In the genomic region with DNA sequence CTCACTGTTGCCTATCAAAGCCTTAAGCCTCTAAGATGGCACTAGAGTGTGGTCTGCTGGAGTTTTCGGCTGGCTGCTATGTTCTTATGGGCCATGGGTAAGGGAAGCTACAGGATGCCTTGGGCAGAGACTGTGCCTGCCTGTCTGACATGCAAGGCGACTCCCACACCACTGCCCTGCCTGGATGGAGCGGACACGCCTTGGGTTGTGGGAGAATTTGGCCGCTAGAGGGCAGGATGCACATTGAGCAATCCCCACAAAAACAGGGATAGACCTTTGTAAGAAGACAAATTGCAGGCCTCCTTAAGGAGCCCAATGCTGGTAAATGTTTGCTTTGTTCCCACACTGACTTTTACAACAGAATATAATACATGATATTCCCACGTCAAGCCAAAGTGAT, we compare ENCODE assay signal across 8 mouse cellular contexts.
DNase-seq lines count a peak whose midpoint lies in the region; ATAC-seq and TF ChIP-seq lines count a peak whose summit lies in the region.

No protein-coding gene starts in this region.

- H3K36me3 ChIP-seq in embryonic facial prominence, embryonic 11.5 days (replicated peaks; ENCODE audit: control insufficient read depth, insufficient read depth, low read depth, low read length) = no peaks in the 10 kb centered on the region
- no peaks in the 10 kb centered on the region for H3K36me3 ChIP-seq in kidney, embryonic 14.5 days (ENCODE audit: control insufficient read depth, insufficient read depth, low read length)
- H3K36me3 ChIP-seq in limb, embryonic 14.5 days (ENCODE audit: control insufficient read depth, insufficient read depth, low read length) = no peaks in the 10 kb centered on the region
- no peaks in the 10 kb centered on the region for H3K36me3 ChIP-seq in thymus, adult 2 months (ENCODE audit: control insufficient read depth, insufficient read depth, low read length)

- no peaks in the 10 kb centered on the region for H3K9me3 ChIP-seq in embryonic facial prominence, embryonic 11.5 days (replicated peaks; ENCODE audit: control insufficient read depth, low read length)
- H3K9me3 ChIP-seq in kidney, embryonic 14.5 days (ENCODE audit: control insufficient read depth, low read length) = no peaks in the 10 kb centered on the region
- no peaks in the 10 kb centered on the region for H3K9me3 ChIP-seq in limb, embryonic 14.5 days (ENCODE audit: control insufficient read depth, low read length)

- H3K4me3 ChIP-seq in embryonic facial prominence, embryonic 11.5 days (ENCODE audit: low read depth, low read length) = no peak overlapping the region
- H3K4me3 ChIP-seq in kidney, embryonic 14.5 days (ENCODE audit: low read length) = no peak overlapping the region
- H3K4me3 ChIP-seq in limb, embryonic 14.5 days (replicated peaks; ENCODE audit: low read length) = no peak overlapping the region
- no peak overlapping the region for H3K4me3 ChIP-seq in thymus, adult 2 months (ENCODE audit: control insufficient read depth, insufficient read depth, low read length)

- WGBS in embryonic facial prominence, embryonic 11.5 days = 13% methylated on average over 6 of the region's 6 CpGs
- 8% methylated on average over 6 of the region's 6 CpGs for WGBS in kidney, embryonic 14.5 days
- 9% methylated on average over 6 of the region's 6 CpGs for WGBS in limb, embryonic 14.5 days
- 31% methylated on average over 6 of the region's 6 CpGs for WGBS in thymus, adult 2 months

- no peak for TF ChIP-seq POLR2A in limb, embryonic 14.5 days (IDR thresholded peaks at IDR 0.05; ENCODE audit: borderline replicate concordance, extremely low read depth, insufficient read depth, insufficient read length)
- TF ChIP-seq POLR2A in thymus, adult 2 months (IDR thresholded peaks at IDR 0.05; ENCODE audit: control insufficient read depth, extremely low read depth, insufficient read depth, low read length, poor library complexity) = no peak

- 0 out of 2 replicates have a peak, but pooled peaks have one; percentile 48 for ATAC-seq in embryonic facial prominence, embryonic 11.5 days (replicated peaks; ENCODE audit: insufficient number of reproducible peaks, low FRiP score, low TSS enrichment, low read depth)
- peak; percentile 64 for ATAC-seq in kidney, embryonic 14.5 days (ENCODE audit: low FRiP score, low TSS enrichment)
- ATAC-seq in limb, embryonic 14.5 days (ENCODE audit: low FRiP score, low read depth) = peak; percentile 47; the same call in 1 of the 2 replicates

- H3K9ac ChIP-seq in embryonic facial prominence, embryonic 11.5 days (replicated peaks; ENCODE audit: low read length) = no peak overlapping the region
- H3K9ac ChIP-seq in kidney, embryonic 14.5 days (ENCODE audit: low read depth, low read length) = no peak overlapping the region
- no peak overlapping the region for H3K9ac ChIP-seq in limb, embryonic 14.5 days (ENCODE audit: low read depth, low read length, severe bottlenecking)

- H3K27me3 ChIP-seq in embryonic facial prominence, embryonic 11.5 days (ENCODE audit: control insufficient read depth, insufficient read depth, low read length) = no peaks in the 10 kb centered on the region
- no peaks in the 10 kb centered on the region; the same call in 1 of the 2 replicates for H3K27me3 ChIP-seq in kidney, embryonic 14.5 days (ENCODE audit: control insufficient read depth, insufficient read depth, low read length)
- no peaks in the 10 kb centered on the region for H3K27me3 ChIP-seq in limb, embryonic 14.5 days (ENCODE audit: control insufficient read depth, insufficient read depth, low read length)
- H3K27me3 ChIP-seq in thymus, adult 2 months (ENCODE audit: control insufficient read depth, insufficient read depth, low read length) = no peaks in the 10 kb centered on the region

- no peak overlapping the region for H3K27ac ChIP-seq in embryonic facial prominence, embryonic 11.5 days (replicated peaks; ENCODE audit: low read depth, low read length)
- no peak overlapping the region for H3K27ac ChIP-seq in kidney, embryonic 14.5 days (ENCODE audit: low read depth, low read length)
- H3K27ac ChIP-seq in limb, embryonic 14.5 days (replicated peaks; ENCODE audit: low read depth, low read length) = no peak overlapping the region
- no peak overlapping the region for H3K27ac ChIP-seq in thymus, adult 2 months (ENCODE audit: control insufficient read depth, insufficient read depth, low read length)

- no peaks in the 10 kb centered on the region for H3K4me1 ChIP-seq in embryonic facial prominence, embryonic 11.5 days (ENCODE audit: control insufficient read depth, insufficient read depth, low read length)
- 0 out of 2 replicates have a peak, but pooled peaks cover 8% of the 10 kb centered on the region for H3K4me1 ChIP-seq in kidney, embryonic 14.5 days (ENCODE audit: control insufficient read depth, insufficient read depth, low read length)
- H3K4me1 ChIP-seq in limb, embryonic 14.5 days (ENCODE audit: control insufficient read depth, insufficient read depth, low read length) = no peaks in the 10 kb centered on the region
- no peaks in the 10 kb centered on the region for H3K4me1 ChIP-seq in thymus, adult 2 months (replicated peaks; ENCODE audit: control insufficient read depth, insufficient read depth, low read length)

- H3K4me2 ChIP-seq in embryonic facial prominence, embryonic 11.5 days (ENCODE audit: low read depth, low read length) = no peak overlapping the region
- H3K4me2 ChIP-seq in kidney, embryonic 14.5 days (replicated peaks; ENCODE audit: low read depth, low read length) = no peak overlapping the region
- H3K4me2 ChIP-seq in limb, embryonic 14.5 days (replicated peaks; ENCODE audit: low read depth, low read length, severe bottlenecking) = no peak overlapping the region

- peak; percentile 42 for DNase-seq in CD4-positive helper T cell, adult 2 months (ENCODE audit: low read depth, low spot score)
- DNase-seq in adrenal gland, postnatal 25 days = peak; percentile 79
- peak; percentile 85 for DNase-seq in embryonic facial prominence, embryonic 11.5 days (ENCODE audit: low spot score)
- peak; percentile 78 for DNase-seq in heart, adult 8-10 months (ENCODE audit: low spot score)
- peak; percentile 75 for DNase-seq in limb, embryonic 14.5 days (ENCODE audit: low spot score)
- DNase-seq in ovary, adult 18-20 months (ENCODE audit: low spot score) = peak; percentile 42
- peak; percentile 71 for DNase-seq in thymus, adult 2 months

- TF ChIP-seq CTCF in thymus, adult 2 months (IDR thresholded peaks at IDR 0.05; ENCODE audit: borderline replicate concordance, control insufficient read depth, extremely low read depth, insufficient read depth, low read length, poor library complexity) = peak; percentile 83
